Mouse (Mus musculus): ENCODE measurements around the gene Poldip3. TPM values are rescaled to one million over a fixed set of nuclear protein-coding genes. Genes with fewer than 3 reads are reported as not detected.

Gene Poldip3
- polyA plus RNA-seq, 1 experiment: 64.2 TPM

DNA sequence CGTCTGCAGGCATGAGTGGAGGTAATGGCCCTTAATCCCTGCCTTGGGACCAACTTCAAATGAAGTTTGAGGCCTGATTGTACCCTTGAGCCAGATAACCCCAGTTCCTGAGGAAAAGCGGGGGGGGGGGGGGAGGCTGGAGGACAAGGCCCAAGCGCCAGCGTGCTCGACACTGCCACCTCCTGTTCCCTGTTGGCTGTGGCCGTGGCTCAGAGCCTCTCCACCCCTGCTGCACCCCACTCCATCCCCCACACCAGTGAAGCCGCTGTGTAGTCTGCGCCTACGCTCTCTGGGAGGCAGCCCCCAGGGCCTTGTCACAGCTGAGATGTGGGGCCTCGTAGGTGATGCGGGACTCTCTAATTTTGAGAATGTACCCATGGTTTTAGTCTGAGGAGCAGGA, 36.3 kb downstream of the Poldip3 start:
- Histone ChIP-seq H3K4me1 (ENCODE audit: control insufficient read depth, insufficient read depth, low read length) (no peaks in the 10 kb centered on the region), H3K4me3 (ENCODE audit: insufficient read depth, low read length) (no peak overlapping the region), H3K27ac (ENCODE audit: insufficient read depth, low read depth, low read length) (no peak overlapping the region)
- no peak for TF ChIP-seq POLR2A (IDR thresholded peaks at IDR 0.05; ENCODE audit: borderline replicate concordance, low read depth, low read length)
- TF ChIP-seq CTCF (IDR thresholded peaks at IDR 0.05; ENCODE audit: low read depth, low read length): no peak

DNA sequence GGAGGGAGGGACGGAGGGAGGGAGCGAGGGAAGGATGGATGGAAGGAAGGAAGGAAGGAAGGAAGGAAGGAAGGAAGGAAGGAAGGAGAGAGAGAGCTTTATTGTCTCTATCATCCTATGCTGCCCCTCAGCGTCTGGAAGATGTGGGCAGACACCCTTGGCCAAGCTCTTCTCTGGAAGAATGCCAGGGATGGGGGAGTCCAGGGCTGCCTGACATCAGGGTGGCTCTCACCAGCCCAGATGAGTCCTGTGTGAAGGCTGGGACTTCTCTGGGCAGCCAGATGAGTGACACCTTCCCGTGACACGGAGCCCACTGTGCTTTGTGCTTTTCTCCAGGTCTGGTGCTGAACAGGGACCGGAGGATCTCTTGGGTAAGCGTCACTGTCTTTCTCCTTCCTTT, 37.3 kb downstream of the Poldip3 start:
- TF ChIP-seq CTCF (IDR thresholded peaks at IDR 0.05; ENCODE audit: low read depth, low read length): no peak
- no peak for TF ChIP-seq POLR2A (IDR thresholded peaks at IDR 0.05; ENCODE audit: borderline replicate concordance, low read depth, low read length)
- H3K27ac ChIP-seq (ENCODE audit: insufficient read depth, low read depth, low read length): no peak overlapping the region
- no peak overlapping the region for H3K4me3 ChIP-seq (ENCODE audit: insufficient read depth, low read length)
- H3K4me1 ChIP-seq (ENCODE audit: control insufficient read depth, insufficient read depth, low read length): no peaks in the 10 kb centered on the region

DNA sequence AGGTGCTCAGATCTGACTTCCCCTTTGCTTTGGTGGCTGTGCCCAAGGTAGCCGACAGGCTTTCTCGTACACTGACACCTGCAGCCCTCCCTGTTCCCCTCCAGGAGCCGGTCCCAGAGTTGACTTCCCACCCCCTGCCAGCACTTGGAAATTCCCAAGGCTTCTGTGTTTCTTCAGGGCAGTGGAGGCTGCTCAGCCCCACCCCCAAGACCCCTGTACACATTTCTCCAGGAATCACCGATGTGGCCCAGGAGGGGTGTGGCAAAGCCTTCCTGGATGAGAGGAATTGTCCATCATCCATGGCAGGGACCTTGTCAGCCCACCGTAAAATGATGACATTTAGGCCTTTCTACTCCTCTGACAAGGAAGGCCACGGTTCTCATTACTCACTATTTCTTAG, 37.9 kb downstream of the Poldip3 start:
- Histone ChIP-seq H3K27ac (ENCODE audit: insufficient read depth, low read depth, low read length) (no peak overlapping the region), H3K4me3 (ENCODE audit: insufficient read depth, low read length) (no peak overlapping the region), H3K4me1 (ENCODE audit: control insufficient read depth, insufficient read depth, low read length) (no peaks in the 10 kb centered on the region)
- TF ChIP-seq CTCF (IDR thresholded peaks at IDR 0.05; ENCODE audit: low read depth, low read length) (no peak), POLR2A (IDR thresholded peaks at IDR 0.05; ENCODE audit: borderline replicate concordance, low read depth, low read length) (no peak)

DNA sequence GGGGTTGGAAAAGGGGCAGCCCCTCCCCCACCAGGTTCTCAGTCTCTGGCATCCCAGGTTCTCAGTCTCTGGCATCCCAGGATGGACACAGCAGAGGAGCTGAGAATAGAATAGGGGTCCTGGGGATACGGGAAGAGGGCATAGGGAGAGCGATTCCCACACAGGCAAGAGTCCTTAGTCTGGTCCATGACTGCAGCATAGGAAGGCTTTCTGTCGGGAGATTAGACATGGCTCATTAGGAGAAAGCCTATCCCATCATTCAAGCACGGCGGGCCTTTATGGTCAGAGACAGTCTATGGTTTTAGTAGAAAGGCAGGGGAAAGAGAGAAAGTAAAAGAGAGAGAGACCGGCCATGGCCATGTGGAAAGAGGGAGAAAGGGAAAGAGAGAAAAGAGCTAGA, 41.4 kb downstream of the Poldip3 start:
- no peak for TF ChIP-seq POLR2A (IDR thresholded peaks at IDR 0.05; ENCODE audit: borderline replicate concordance, low read depth, low read length)
- TF ChIP-seq CTCF (IDR thresholded peaks at IDR 0.05; ENCODE audit: low read depth, low read length): no peak
- H3K4me1 ChIP-seq (ENCODE audit: control insufficient read depth, insufficient read depth, low read length): no peaks in the 10 kb centered on the region
- no peak overlapping the region for H3K27ac ChIP-seq (ENCODE audit: insufficient read depth, low read depth, low read length)
- no peak overlapping the region for H3K4me3 ChIP-seq (ENCODE audit: insufficient read depth, low read length)

DNA sequence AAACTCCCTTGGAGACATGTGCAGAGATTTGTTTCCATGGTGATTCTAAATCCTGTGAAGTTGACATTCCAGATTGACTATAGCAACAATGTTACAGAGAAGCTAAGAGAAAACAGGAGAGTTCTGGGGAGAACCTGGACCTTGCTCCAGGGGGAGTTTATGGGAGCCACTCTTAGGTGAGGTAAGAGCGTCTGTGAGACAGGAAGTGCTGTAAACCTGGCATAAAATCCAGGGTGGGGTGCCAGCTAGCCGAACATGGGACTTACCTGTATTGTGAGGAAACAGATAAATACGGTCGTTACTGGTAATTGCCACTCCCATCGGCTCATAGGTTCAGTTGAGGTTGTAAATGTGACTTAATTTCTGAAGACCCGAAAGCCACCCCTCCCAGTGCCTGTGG, 42.8 kb downstream of the Poldip3 start:
- TF ChIP-seq POLR2A (IDR thresholded peaks at IDR 0.05; ENCODE audit: borderline replicate concordance, low read depth, low read length) (no peak), CTCF (IDR thresholded peaks at IDR 0.05; ENCODE audit: low read depth, low read length) (no peak)
- H3K27ac ChIP-seq (ENCODE audit: insufficient read depth, low read depth, low read length): no peak overlapping the region
- H3K4me3 ChIP-seq (ENCODE audit: insufficient read depth, low read length): no peak overlapping the region
- H3K4me1 ChIP-seq (ENCODE audit: control insufficient read depth, insufficient read depth, low read length): no peaks in the 10 kb centered on the region

DNA sequence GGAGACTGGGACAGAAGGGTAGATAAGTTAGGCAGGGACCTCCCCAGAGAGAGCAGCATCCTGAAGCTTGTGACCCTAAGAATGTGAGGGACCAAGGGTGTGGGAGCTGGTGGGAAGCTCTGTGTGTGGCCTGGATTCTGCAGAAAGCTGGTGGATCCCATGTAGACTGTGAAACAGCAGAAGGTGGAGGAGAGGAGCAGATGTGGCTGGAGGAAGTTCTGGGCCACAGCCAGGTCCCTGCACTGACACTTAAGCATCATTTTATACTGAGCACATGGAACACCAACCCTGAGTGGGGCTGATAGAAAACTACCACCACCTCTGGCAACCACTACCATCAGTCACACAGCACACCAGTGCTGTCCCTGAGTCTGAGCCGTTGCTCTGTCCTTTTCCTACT, 46.1 kb downstream of the Poldip3 start:
- no peak for TF ChIP-seq CTCF (IDR thresholded peaks at IDR 0.05; ENCODE audit: low read depth, low read length)
- no peak for TF ChIP-seq POLR2A (IDR thresholded peaks at IDR 0.05; ENCODE audit: borderline replicate concordance, low read depth, low read length)
- no peak overlapping the region for H3K27ac ChIP-seq (ENCODE audit: insufficient read depth, low read depth, low read length)
- H3K4me1 ChIP-seq (ENCODE audit: control insufficient read depth, insufficient read depth, low read length): peaks cover 3% of the 10 kb centered on the region; the same call in 1 of the 2 replicates
- H3K4me3 ChIP-seq (ENCODE audit: insufficient read depth, low read length): no peak overlapping the region

DNA sequence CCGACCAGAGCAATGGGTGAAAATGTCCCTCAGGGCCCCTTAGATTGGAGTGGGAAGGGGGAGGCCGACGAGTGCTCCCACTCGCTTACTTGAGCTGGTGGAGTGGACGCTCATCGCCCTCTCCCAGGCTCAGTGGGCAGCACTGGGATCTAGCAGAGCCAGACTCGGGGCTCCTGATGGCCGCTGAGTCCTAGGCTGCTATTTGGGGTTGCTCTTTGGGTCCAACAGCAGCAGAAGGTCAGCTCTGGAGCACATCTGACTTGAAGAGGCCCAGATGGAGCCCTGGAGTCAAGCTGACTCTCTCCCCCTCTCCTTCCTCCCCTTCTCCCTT, 48.9 kb downstream of the Poldip3 start:
- peaks cover 3% of the 10 kb centered on the region; the same call in 1 of the 2 replicates for H3K4me1 ChIP-seq (ENCODE audit: control insufficient read depth, insufficient read depth, low read length)
- peak overlapping the region; percentile 83 for H3K4me3 ChIP-seq (ENCODE audit: insufficient read depth, low read length)
- TF ChIP-seq POLR2A (IDR thresholded peaks at IDR 0.05; ENCODE audit: borderline replicate concordance, low read depth, low read length): no peak
- TF ChIP-seq CTCF (IDR thresholded peaks at IDR 0.05; ENCODE audit: low read depth, low read length): no peak
- H3K27ac ChIP-seq (ENCODE audit: insufficient read depth, low read depth, low read length): peak overlapping the region; percentile 30; the same call in 1 of the 2 replicates

DNA sequence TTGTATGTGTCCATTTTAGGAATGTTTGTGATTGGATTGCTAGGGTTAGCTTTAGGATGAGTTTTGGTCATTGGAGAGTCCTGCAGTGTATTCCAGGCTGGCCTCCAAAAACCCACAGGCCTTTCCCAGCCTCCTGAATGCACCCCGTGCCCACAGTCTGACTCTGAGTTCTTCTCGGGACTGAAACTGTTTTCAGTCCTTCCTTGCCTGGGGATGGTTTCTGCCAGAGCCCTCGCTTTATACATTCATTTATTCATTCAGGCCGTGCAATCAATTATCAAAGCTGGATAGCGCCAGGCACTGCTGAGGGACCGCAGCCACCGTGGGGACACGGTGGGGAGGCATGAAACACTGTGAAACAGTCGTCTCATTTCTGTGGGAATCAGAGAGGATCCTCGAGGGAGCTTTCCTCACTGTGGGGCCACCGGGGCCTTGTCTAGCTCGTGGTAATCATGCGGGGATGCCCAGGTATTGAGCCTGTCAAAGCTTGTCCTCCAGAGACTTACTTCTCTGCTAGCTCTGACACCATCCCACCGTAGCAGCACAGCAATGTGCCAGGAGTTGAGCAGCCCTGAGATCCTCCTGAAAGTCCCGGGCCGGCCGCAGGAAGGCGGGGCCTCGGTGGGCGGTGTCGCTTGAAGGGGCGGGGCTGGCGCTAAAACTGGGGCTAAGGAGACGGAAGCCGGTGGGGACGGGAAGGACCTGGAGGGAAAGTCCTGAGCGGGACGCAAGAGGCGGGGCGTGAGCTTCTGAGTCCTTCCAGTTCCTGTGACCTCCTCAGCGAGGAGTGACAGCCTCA, 49.5 kb downstream of the Poldip3 start:
- Histone ChIP-seq H3K27ac (ENCODE audit: insufficient read depth, low read depth, low read length) (no peak overlapping the region; the same call in 1 of the 2 replicates), H3K4me3 (ENCODE audit: insufficient read depth, low read length) (peak overlapping the region; percentile 83), H3K4me1 (ENCODE audit: control insufficient read depth, insufficient read depth, low read length) (peaks cover 3% of the 10 kb centered on the region; the same call in 1 of the 2 replicates)
- TF ChIP-seq POLR2A (IDR thresholded peaks at IDR 0.05; ENCODE audit: borderline replicate concordance, low read depth, low read length) (no peak), CTCF (IDR thresholded peaks at IDR 0.05; ENCODE audit: low read depth, low read length) (no peak)

DNA sequence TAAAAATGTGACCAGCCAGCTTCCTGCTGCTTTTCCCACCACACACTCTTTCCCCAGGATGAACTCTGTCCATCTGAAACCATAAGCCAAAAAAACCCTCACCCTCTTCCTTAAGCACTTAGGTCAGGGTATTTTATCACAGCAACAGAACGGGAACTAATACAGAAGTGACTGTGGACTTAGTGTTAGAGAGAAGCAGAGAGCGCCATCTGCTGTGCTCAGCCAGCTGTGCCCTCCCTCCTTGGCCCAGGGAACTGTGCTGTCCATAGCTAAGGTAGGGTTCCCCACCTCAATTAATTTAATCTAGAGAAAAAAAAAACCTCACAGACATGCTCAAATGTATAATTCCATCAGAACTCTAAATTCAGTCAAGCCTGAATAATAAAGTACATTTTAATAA, 53.2 kb downstream of the Poldip3 start:
- H3K4me1 ChIP-seq (ENCODE audit: control insufficient read depth, insufficient read depth, low read length): peaks cover 8% of the 10 kb centered on the region; the same call in 1 of the 2 replicates
- no peak overlapping the region for H3K4me3 ChIP-seq (ENCODE audit: insufficient read depth, low read length)
- no peak overlapping the region for H3K27ac ChIP-seq (ENCODE audit: insufficient read depth, low read depth, low read length)
- peak; percentile 50; the same call in 1 of the 2 replicates for TF ChIP-seq CTCF (IDR thresholded peaks at IDR 0.05; ENCODE audit: low read depth, low read length)
- no peak for TF ChIP-seq POLR2A (IDR thresholded peaks at IDR 0.05; ENCODE audit: borderline replicate concordance, low read depth, low read length)

DNA sequence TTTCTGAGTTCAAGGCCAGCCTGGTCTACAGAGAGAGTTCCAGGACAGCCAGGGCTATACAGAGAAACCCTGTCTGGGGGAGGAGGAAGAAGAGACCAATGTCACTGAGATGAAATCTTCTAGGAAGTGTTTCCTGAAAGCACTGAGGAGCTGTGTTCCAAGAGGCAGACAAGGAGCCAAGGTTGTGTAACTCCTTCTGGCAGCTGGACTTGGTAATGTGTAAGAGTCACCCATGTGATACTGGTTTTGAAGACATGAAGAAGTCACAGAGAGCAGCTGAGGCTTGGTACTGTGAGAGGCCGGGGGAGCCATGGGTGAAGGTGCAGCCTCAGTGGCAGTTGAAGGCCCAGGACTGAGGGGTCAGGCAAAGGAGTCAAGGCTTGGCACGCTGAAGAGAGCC, 55.5 kb downstream of the Poldip3 start:
- TF ChIP-seq POLR2A (IDR thresholded peaks at IDR 0.05; ENCODE audit: borderline replicate concordance, low read depth, low read length) (no peak), CTCF (IDR thresholded peaks at IDR 0.05; ENCODE audit: low read depth, low read length) (no peak)
- H3K4me1 ChIP-seq (ENCODE audit: control insufficient read depth, insufficient read depth, low read length): 0 out of 2 replicates have a peak, but pooled peaks cover 4% of the 10 kb centered on the region
- no peak overlapping the region for H3K4me3 ChIP-seq (ENCODE audit: insufficient read depth, low read length)
- H3K27ac ChIP-seq (ENCODE audit: insufficient read depth, low read depth, low read length): no peak overlapping the region
